Mouse (Mus musculus) cortical plate, adult 2 months (tissue): ENCODE data around the gene Dbi.

Source experiments
- CTCF ChIP-seq: fragments of 200-500 bp; IDR thresholded peaks from 2 replicates; pipeline ENCODE4 v1.5.1; 2011; ENCODE audit warnings: mild to moderate bottlenecking, control low read depth, low read length; ENCODE audit not compliant: insufficient read depth; ENCODE audit errors: extremely low read depth
- POLR2A ChIP-seq: fragments of 200-500 bp; IDR thresholded peaks from 2 replicates; pipeline ENCODE4 v1.6.1; 2011; ENCODE audit warnings: mild to moderate bottlenecking, low read length, control low read depth; ENCODE audit not compliant: insufficient read depth; ENCODE audit errors: extremely low read depth

DNA sequence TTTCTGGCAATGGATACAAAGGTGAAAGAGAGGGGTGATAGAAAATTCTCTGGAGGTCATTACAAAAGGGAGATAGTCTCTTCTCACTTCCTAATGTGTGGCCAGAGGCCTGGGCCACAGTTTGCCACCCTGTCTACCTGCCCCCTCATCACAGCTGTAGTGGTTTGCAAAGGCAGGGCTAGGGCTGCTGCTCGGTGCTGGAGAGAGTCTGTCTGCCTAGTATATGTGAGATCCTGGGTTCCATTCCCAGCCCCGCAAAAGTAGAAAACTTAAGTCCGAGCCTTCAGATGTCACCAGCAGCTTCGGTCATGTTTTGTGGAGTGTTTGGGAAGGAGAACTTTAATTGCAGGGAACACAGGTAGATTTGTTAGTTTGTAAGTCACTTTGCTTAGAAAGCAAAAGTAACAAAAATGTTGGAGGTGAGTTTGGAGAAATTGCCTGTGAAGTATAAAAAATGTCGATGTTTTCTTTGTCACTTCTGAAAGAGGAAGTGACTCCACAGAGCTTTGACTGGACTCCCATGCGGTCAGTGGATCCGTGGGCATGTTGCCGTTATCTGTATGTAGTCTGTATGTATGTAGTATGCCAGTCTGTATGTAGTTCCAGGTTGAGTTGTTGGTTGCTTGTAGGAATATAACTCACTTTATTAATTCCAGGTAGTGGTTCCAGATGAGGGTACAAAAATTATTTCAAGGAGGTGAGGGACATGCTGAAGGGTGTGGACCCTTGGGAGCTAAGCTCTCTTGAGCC is 1.9 kb upstream of the Dbi start:
- TF ChIP-seq POLR2A (no peak), CTCF (no peak)
